Mouse (Mus musculus) stomach, postnatal 0 days (tissue): ENCODE data around the gene Unc5b. TPM values are rescaled to one million over a fixed set of nuclear protein-coding genes. Genes with fewer than 3 reads are reported as not detected.

ENCODE experiments used
- ATAC-seq: fragments of 200-750 bp; cut with Nextera tagmentation; 2 replicates; pipeline ENCODE4 v1.8.0; 2017; ENCODE audit not compliant: low FRiP score, low TSS enrichment
- DNase-seq: peaks from one replicate; pipeline ENCODE4 v3.0.0-alpha.2; 2016; ENCODE audit warnings: low spot score
- H3K27ac ChIP-seq: fragments of 300-500 bp; sonication (generic); replicated peaks from 2 replicates; pipeline ENCODE4 v1.5.1; 2014; ENCODE audit warnings: mild to moderate bottlenecking, control low read depth
- H3K27me3 ChIP-seq: fragments of 300-500 bp; sonication (generic); 2 replicates; pipeline ENCODE4 v1.6.1; 2014; ENCODE audit warnings: low read length; ENCODE audit not compliant: control insufficient read depth, insufficient read depth
- H3K36me3 ChIP-seq: fragments of 300-500 bp; sonication (generic); 2 replicates; pipeline ENCODE4 v1.6.1; 2014; ENCODE audit warnings: low read length, mixed read lengths; ENCODE audit not compliant: control insufficient read depth, insufficient read depth
- H3K4me1 ChIP-seq: fragments of 300-500 bp; sonication (generic); replicated peaks from 2 replicates; pipeline ENCODE4 v1.6.1; 2014; ENCODE audit warnings: antibody characterized with exemption; ENCODE audit not compliant: control insufficient read depth, insufficient read depth
- H3K4me2 ChIP-seq: fragments of 300-500 bp; sonication (generic); replicated peaks from 2 replicates; pipeline ENCODE4 v1.6.1; 2014; ENCODE audit warnings: low read depth, mild to moderate bottlenecking, control low read depth, moderate library complexity
- H3K4me3 ChIP-seq: fragments of 300-500 bp; sonication (generic); 2 replicates; pipeline ENCODE4 v1.5.1; 2014; ENCODE audit warnings: low read depth, low read length, control low read depth
- H3K9ac ChIP-seq: fragments of 300-500 bp; sonication (generic); 2 replicates; pipeline ENCODE4 v1.6.1; 2014; ENCODE audit warnings: mild to moderate bottlenecking, low read length, control low read depth, mixed read lengths
- H3K9me3 ChIP-seq: fragments of 300-500 bp; sonication (generic); 2 replicates; pipeline ENCODE4 v1.6.1; 2016; ENCODE audit warnings: low read length; ENCODE audit not compliant: control insufficient read depth
- CTCF ChIP-seq: IDR thresholded peaks from 2 replicates; pipeline ENCODE4 v1.5.1; 2016; ENCODE audit warnings: antibody characterized with exemption, low read depth, mild to moderate bottlenecking, moderate library complexity
- EP300 ChIP-seq: optimal IDR thresholded peaks from 2 replicates; pipeline ENCODE3; 2016; ENCODE audit warnings: antibody characterized with exemption
- WGBS: fragments of 180-500 bp; shearing (Covaris S2); extraction: QIAGEN DNeasy Blood & Tissue Kit; methylation state at CpG from one replicate; pipeline ENCODE4 v1.1.7; 2014; 5-methylcytosine and 5-hydroxymethylcytosine counted together
- polyA plus RNA-seq: library from polyadenylated mRNA; unstranded; fragments of >200 nt; fragmentation: Nextera tagmentation; extraction: Ambion mirVana; gene quantifications from 2 replicates; pipeline ENCODE4 v1.2.1, GENCODE M21; 2015

Unc5b gene
- polyA plus RNA-seq, 1 experiment from 2014 or later, result 3.8 TPM

GRCm38 (mm10) chr10:60724496-60724895 is 106.9 kb downstream of the Unc5b start:
- Histone ChIP-seq H3K4me1 (no peaks in the 10 kb centered on the region), H3K27ac (no peak overlapping the region), H3K4me3 (no peak overlapping the region), H3K4me2 (no peak overlapping the region), H3K9me3 (no peaks in the 10 kb centered on the region), H3K9ac (no peak overlapping the region), H3K27me3 (no peaks in the 10 kb centered on the region), H3K36me3 (no peaks in the 10 kb centered on the region; the same call in 1 of the 2 replicates)
- no peak for TF ChIP-seq CTCF
- no peak for TF ChIP-seq EP300
- DNase-seq, result no peak
- WGBS, result 79% methylated on average over 6 of the region's 6 CpGs
- ATAC-seq, result no peak

DNA sequence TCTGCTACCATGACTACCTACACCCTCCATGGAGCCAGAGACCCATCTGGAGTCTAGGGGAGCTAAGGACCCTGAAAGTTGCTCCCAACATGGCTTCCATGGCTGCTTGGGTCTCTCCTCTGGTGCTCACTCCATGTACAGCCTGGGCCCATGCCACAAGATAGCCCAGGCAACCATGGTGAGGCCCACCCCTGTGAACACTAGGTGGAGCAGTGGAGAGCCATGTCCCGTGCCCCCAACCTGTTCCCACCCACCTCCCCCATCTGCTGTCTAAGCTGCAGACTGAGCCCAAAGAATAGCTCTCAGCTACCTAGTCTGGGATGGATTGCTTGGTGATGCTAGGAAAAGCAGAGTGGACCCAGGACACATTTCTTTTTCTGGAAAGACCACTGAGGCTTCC is 108.0 kb downstream of the Unc5b start:
- no peak for DNase-seq
- WGBS, result 44% methylated on average over 1 of the region's 1 CpGs

GRCm38 (mm10) chr10:60721640-60722039 is 109.7 kb downstream of the Unc5b start:
- DNase-seq (no peak), ATAC-seq (no peak)
- no peak for TF ChIP-seq EP300
- no peak for TF ChIP-seq CTCF
- Histone ChIP-seq H3K36me3 (no peaks in the 10 kb centered on the region; the same call in 1 of the 2 replicates), H3K4me2 (no peak overlapping the region), H3K4me1 (no peaks in the 10 kb centered on the region), H3K27ac (no peak overlapping the region), H3K9ac (no peak overlapping the region), H3K27me3 (no peaks in the 10 kb centered on the region), H3K4me3 (no peak overlapping the region), H3K9me3 (no peaks in the 10 kb centered on the region)
- WGBS, result 55% methylated on average over 12 of the region's 12 CpGs

More for the DNA sequence above, 108.0 kb downstream of the Unc5b start:
- H3K36me3 ChIP-seq, result no peaks in the 10 kb centered on the region; the same call in 1 of the 2 replicates
- H3K9me3 ChIP-seq, result no peaks in the 10 kb centered on the region
- ATAC-seq, result no peak
- no peak overlapping the region for H3K27ac ChIP-seq
- no peaks in the 10 kb centered on the region for H3K27me3 ChIP-seq
- no peak overlapping the region for H3K4me2 ChIP-seq
- no peak for TF ChIP-seq EP300
- TF ChIP-seq CTCF, result peak; percentile 32
- H3K4me3 ChIP-seq, result no peak overlapping the region
- H3K9ac ChIP-seq, result no peak overlapping the region
- H3K4me1 ChIP-seq, result no peaks in the 10 kb centered on the region

- no peak overlapping the region for H3K27ac ChIP-seq
- no peaks in the 10 kb centered on the region for H3K9me3 ChIP-seq
- ATAC-seq (no peak), DNase-seq (no peak)
- H3K4me1 ChIP-seq, result no peaks in the 10 kb centered on the region
- no peaks in the 10 kb centered on the region for H3K27me3 ChIP-seq
- H3K9ac ChIP-seq, result no peak overlapping the region
- TF ChIP-seq CTCF (no peak), EP300 (no peak)
- peaks cover 7% of the 10 kb centered on the region for H3K36me3 ChIP-seq
- no peak overlapping the region for H3K4me2 ChIP-seq
- no peak overlapping the region for H3K4me3 ChIP-seq
- WGBS, result 79% methylated on average over 5 of the region's 5 CpGs
Measured at GRCm38 (mm10) chr10:60720461-60720860, 110.9 kb downstream of the Unc5b start.

DNA sequence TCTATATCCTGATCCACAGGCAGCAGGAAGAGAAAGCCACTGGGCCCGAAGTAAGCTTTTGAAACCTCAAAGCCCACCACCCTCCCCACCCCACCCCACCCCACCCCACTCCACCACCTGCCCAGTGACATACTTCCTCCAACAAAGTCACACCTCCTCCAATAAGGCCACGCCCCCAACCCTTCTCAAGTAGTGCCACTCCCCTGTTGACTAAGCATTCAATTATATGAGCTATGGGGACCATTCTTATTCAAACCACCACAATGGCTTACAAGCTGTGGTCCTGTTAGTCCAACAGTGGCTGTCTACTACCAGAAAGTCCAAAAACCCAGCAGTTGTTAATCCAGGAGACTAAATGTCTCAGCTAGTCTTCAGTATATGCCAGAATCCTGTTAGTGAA is 112.9 kb downstream of the Unc5b start:
- Histone ChIP-seq H3K4me2 (no peak overlapping the region), H3K9ac (no peak overlapping the region), H3K4me3 (no peak overlapping the region), H3K4me1 (no peaks in the 10 kb centered on the region), H3K27me3 (no peaks in the 10 kb centered on the region), H3K9me3 (no peaks in the 10 kb centered on the region), H3K36me3 (peaks cover 14% of the 10 kb centered on the region), H3K27ac (no peak overlapping the region)
- TF ChIP-seq CTCF (no peak), EP300 (no peak)
- 88% methylated on average over 2 of the region's 2 CpGs for WGBS
- DNase-seq, result no peak
- no peak for ATAC-seq

- H3K27me3 ChIP-seq, result no peaks in the 10 kb centered on the region
- ATAC-seq (no peak), DNase-seq (no peak)
- TF ChIP-seq EP300, result no peak
- no peak for TF ChIP-seq CTCF
- H3K36me3 ChIP-seq, result peaks cover 14% of the 10 kb centered on the region
- H3K27ac ChIP-seq, result no peak overlapping the region
- 93% methylated on average over 3 of the region's 3 CpGs for WGBS
- H3K9ac ChIP-seq, result no peak overlapping the region
- no peaks in the 10 kb centered on the region for H3K9me3 ChIP-seq
- no peak overlapping the region for H3K4me3 ChIP-seq
- no peak overlapping the region for H3K4me2 ChIP-seq
- no peaks in the 10 kb centered on the region for H3K4me1 ChIP-seq
Measured at GRCm38 (mm10) chr10:60716449-60716848, 114.9 kb downstream of the Unc5b start.

Other genes with a start within 250 kb of the Unc5b start
- 0.11 and 0.18 TPM in 2 replicates for gene Cdh23, start 135.1 kb downstream of the Unc5b start, polyA plus RNA-seq
- 3.4 and 5.8 TPM in 2 replicates for gene Slc29a3, start 78.8 kb downstream of the Unc5b start, polyA plus RNA-seq